Mouse (Mus musculus) heart, postnatal 0 days (tissue): ENCODE results near the gene Atp2c2.

Experiments used
- CTCF ChIP-seq: IDR thresholded peaks from 2 replicates; pipeline ENCODE4 v1.5.1; 2016; ENCODE audit warnings: antibody characterized with exemption, control low read depth, low read depth
- EP300 ChIP-seq: IDR thresholded peaks from 2 replicates; pipeline ENCODE4 v1.6.1; 2016; ENCODE audit warnings: antibody characterized with exemption, low read depth

- TF ChIP-seq CTCF, result no peak
- no peak for TF ChIP-seq EP300
Observed at GRCm38 (mm10) chr8:119715221-119715620, 15.4 kb downstream of the Atp2c2 start.
